In the genomic region with DNA sequence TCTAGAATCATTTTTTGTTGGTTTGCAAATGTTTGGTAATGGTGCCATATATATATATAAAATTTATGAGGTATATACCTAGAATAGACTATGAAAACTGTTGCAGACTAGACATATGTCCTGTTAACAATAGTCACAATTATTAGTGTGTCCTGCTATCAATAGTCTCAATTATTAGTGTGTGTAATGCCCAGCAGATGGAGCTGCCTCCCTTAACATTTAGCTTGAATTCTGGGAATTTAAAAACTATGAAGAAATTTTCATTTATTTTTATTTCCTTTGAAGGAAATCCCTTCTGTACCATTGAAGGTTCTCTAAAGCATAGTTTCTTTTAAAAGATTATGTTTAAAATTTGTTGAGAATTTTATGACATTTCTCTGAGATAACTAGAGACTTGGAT, we compare ENCODE assay signal across 27 mouse cellular contexts. TPM values are rescaled to one million over a fixed set of nuclear protein-coding genes. Genes with fewer than 3 reads are reported as not detected.
A peak's percentile ranks its signal among the peaks of the same experiment; 100 is the strongest.
DNase-seq lines count a peak whose midpoint lies in the region; ATAC-seq and TF ChIP-seq lines count a peak whose summit lies in the region.
"Had no signal": no experiment of that assay in that cellular context is flagged by ENCODE, and none has a peak within 500 bp of the region (broad histone marks: within the 10 kb centered on the region; RNA-seq: fewer than 3 reads in every experiment).

No protein-coding gene starts in this region.

- no peak overlapping the region for H3K4me2 ChIP-seq in heart, postnatal 0 days (ENCODE audit: low read depth, low read length)
- H3K4me2 ChIP-seq: embryonic facial prominence, embryonic 13.5 days; heart, embryonic 15.5 days; limb, embryonic 13.5 days; liver, embryonic 15.5 days; midbrain, embryonic 11.5 days had no signal

- H3K36me3 ChIP-seq in heart, postnatal 0 days (replicated peaks; ENCODE audit: control insufficient read depth, insufficient read depth, low read length): no peaks in the 10 kb centered on the region
- H3K36me3 ChIP-seq: embryonic facial prominence, embryonic 13.5 days; heart, embryonic 15.5 days; limb, embryonic 13.5 days; liver, embryonic 15.5 days had no signal

- no peaks in the 10 kb centered on the region for H3K4me1 ChIP-seq in heart, postnatal 0 days (ENCODE audit: control insufficient read depth, insufficient read depth)
- H3K4me1 ChIP-seq: embryonic facial prominence, embryonic 13.5 days; heart, embryonic 15.5 days; limb, embryonic 13.5 days; liver, embryonic 15.5 days had no signal

- intact Hi-C loops in left cerebral cortex, adult 2 months (cut with DNase I): loop anchor here (2.0 kb wide), 1 partner anchor 547 kb away; no protein-coding TSS in a partner anchor

- ATAC-seq in heart, postnatal 0 days (ENCODE audit: insufficient read depth, low read depth): no peak
- ATAC-seq: forebrain, embryonic 16.5 days had no signal

- DNase-seq in embryo, embryonic 11 days: peak; percentile 1
- no peak for DNase-seq in embryo, embryonic 10 days (ENCODE audit: low spot score)
- no peak for DNase-seq in heart, postnatal 0 days (ENCODE audit: low spot score)
- no peak for DNase-seq in heart, adult 11 months
- DNase-seq in left cerebral cortex, adult 2 months (ENCODE audit: extremely low spot score in 1 of 2, low spot score in 2 of 2): no peak
- DNase-seq in left cerebral cortex, adult 9 months (ENCODE audit: low spot score in 2 of 2): no peak
- peak; percentile 24 for DNase-seq in retina, embryonic 14.5 days (ENCODE audit: low spot score)
- DNase-seq in retina, postnatal 1 day: no peak
- DNase-seq: adrenal gland, postnatal 10 days; cerebellum, adult 9-10 months; gastrocnemius, postnatal 36 days; kidney, adult 2 months; kidney, postnatal 14 days; layer of hippocampus, postnatal 36 days; lung, postnatal 10 days; right cerebral cortex, postnatal 25 days; spleen, adult 18-20 months had no signal

- peak; percentile 22 for TF ChIP-seq CTCF in heart, postnatal 0 days (IDR thresholded peaks at IDR 0.05; ENCODE audit: low read depth)
- peak; percentile 33 for TF ChIP-seq CTCF in left cerebral cortex, adult 2 months (IDR thresholded peaks at IDR 0.05)

- no peak overlapping the region for H3K9ac ChIP-seq in heart, postnatal 0 days (replicated peaks; ENCODE audit: low read depth, low read length)
- H3K9ac ChIP-seq: embryonic facial prominence, embryonic 13.5 days; heart, embryonic 15.5 days; limb, embryonic 13.5 days; liver, embryonic 15.5 days had no signal

- H3K27me3 ChIP-seq in heart, postnatal 0 days (ENCODE audit: control insufficient read depth, insufficient read depth, low read length): no peaks in the 10 kb centered on the region
- H3K27me3 ChIP-seq: embryonic facial prominence, embryonic 13.5 days; heart, embryonic 15.5 days; limb, embryonic 13.5 days; liver, embryonic 15.5 days had no signal

- no peak overlapping the region for H3K27ac ChIP-seq in heart, postnatal 0 days (ENCODE audit: low read depth)
- no peak overlapping the region for H3K27ac ChIP-seq in left cerebral cortex, adult 2 months
- H3K27ac ChIP-seq: embryonic facial prominence, embryonic 13.5 days; heart, embryonic 15.5 days; limb, embryonic 13.5 days; liver, embryonic 15.5 days had no signal

- H3K4me3 ChIP-seq in heart, postnatal 0 days (ENCODE audit: low read depth, low read length): no peak overlapping the region
- no peak overlapping the region for H3K4me3 ChIP-seq in left cerebral cortex, adult 2 months
- H3K4me3 ChIP-seq: embryonic facial prominence, embryonic 13.5 days; heart, embryonic 15.5 days; limb, embryonic 13.5 days; liver, embryonic 15.5 days had no signal

- H3K9me3 ChIP-seq in heart, postnatal 0 days (replicated peaks; ENCODE audit: control insufficient read depth, low read length): no peaks in the 10 kb centered on the region
- H3K9me3 ChIP-seq: embryonic facial prominence, embryonic 13.5 days; heart, embryonic 15.5 days; limb, embryonic 13.5 days; liver, embryonic 15.5 days had no signal

- no peak for TF ChIP-seq EP300 in heart, postnatal 0 days (IDR thresholded peaks at IDR 0.05; ENCODE audit: low read depth)

RNA-seq across cellular contexts. Expression of gene Gm7073, which starts 43.7 kb away (rescaled TPM):
- not detected in 2 replicates for total RNA-seq in heart, postnatal 0 days (2014; rRNA removed; ENCODE audit: low replicate concordance)
- not detected in 2 replicates for polyA plus RNA-seq in heart, postnatal 0 days (2015; fragmentation: Nextera tagmentation; extraction: Ambion mirVana)
- not detected for total RNA-seq in left cerebral cortex, adult 2 months (2021)
- total RNA-seq: adrenal gland, postnatal 10 days; gastrocnemius, postnatal 36 days; hematopoietic stem cell, adult 5-6 weeks; layer of hippocampus, adult 18-20 months; layer of hippocampus, postnatal 36 days; left cerebral cortex, postnatal 25 days had no signal
- polyA plus RNA-seq: embryonic facial prominence, embryonic 13.5 days; forebrain, embryonic 16.5 days; heart, embryonic 15.5 days; kidney, adult 2 months; limb, embryonic 13.5 days; liver, embryonic 15.5 days; midbrain, embryonic 11.5 days; neural tube, embryonic 11.5 days had no signal

Comparison
In these comparisons a context has a peak if more than half of its experiments do, and no peak if none do; other contexts are left out.
1. DNase-seq: peak in embryo, embryonic 11 days (single experiment) and retina, embryonic 14.5 days (single experiment); none in embryo, embryonic 10 days (single experiment), heart, postnatal 0 days (single experiment), heart, adult 11 months (single experiment), left cerebral cortex, adult 2 months (0 of 2), left cerebral cortex, adult 9 months (0 of 2) and retina, postnatal 1 day (single experiment).